Mouse (Mus musculus) kidney, adult 2 months (tissue): ENCODE measurements around the gene Klhl40. TPM values are rescaled to one million over a fixed set of nuclear protein-coding genes. Genes with fewer than 3 reads are reported as not detected.

Experiments used
- DNase-seq: peaks from one replicate; pipeline ENCODE4 v3.0.0; 2021
- H3K27ac ChIP-seq: fragments of 200-500 bp; 2 replicates; pipeline ENCODE4 v1.5.1; 2012; ENCODE audit warnings: low read depth, low read length, control low read depth, inconsistent platforms; ENCODE audit not compliant: insufficient read depth
- H3K27me3 ChIP-seq: fragments of 200-500 bp; replicated peaks from 2 replicates; pipeline ENCODE4 v1.6.1; 2012; ENCODE audit warnings: mild to moderate bottlenecking, moderate library complexity, low read length, inconsistent platforms; ENCODE audit not compliant: control insufficient read depth, insufficient read depth
- H3K36me3 ChIP-seq: fragments of 200-500 bp; 2 replicates; pipeline ENCODE4 v1.6.1; 2012; ENCODE audit warnings: mild to moderate bottlenecking, moderate library complexity, low read length, inconsistent platforms; ENCODE audit not compliant: control insufficient read depth, insufficient read depth
- H3K4me1 ChIP-seq: fragments of 200-500 bp; 2 replicates; pipeline ENCODE4 v1.6.1; 2011; ENCODE audit warnings: low read length; ENCODE audit not compliant: control insufficient read depth, insufficient read depth
- H3K4me3 ChIP-seq: fragments of 200-500 bp; 2 replicates; pipeline ENCODE4 v1.5.1; 2011; ENCODE audit warnings: mild to moderate bottlenecking, low read depth, low read length, control low read depth; ENCODE audit not compliant: insufficient read depth
- CTCF ChIP-seq: fragments of 200-500 bp; conservative IDR thresholded peaks from 2 replicates; pipeline ENCODE4 v1.5.1; 2011; ENCODE audit warnings: low read depth, mild to moderate bottlenecking, control low read depth, low read length, moderate library complexity, mixed read lengths; ENCODE audit not compliant: insufficient read depth, insufficient read length
- POLR2A ChIP-seq: fragments of 200-500 bp; IDR thresholded peaks from one replicate; pipeline ENCODE4 v1.6.1; 2011; ENCODE audit warnings: low read depth, low read length, control low read depth
- WGBS: fragments of 180-500 bp; shearing (Covaris S2); methylation state at CpG from one replicate; pipeline ENCODE4 v1.1.7; 2018; 5-methylcytosine and 5-hydroxymethylcytosine counted together
- polyA plus RNA-seq: library from polyadenylated mRNA; depleted of rRNA; stranded (reverse); fragments of >200 nt; gene quantifications from 2 replicates; pipeline ENCODE4 v1.2.3, GENCODE M21; 2012

Klhl40 gene
- polyA plus RNA-seq, 1 experiment: 1.6 TPM

GRCm38 (mm10) chr9:121762248-121762647 is 15.2 kb upstream of the Klhl40 start:
- Histone ChIP-seq H3K27me3 (no peaks in the 10 kb centered on the region), H3K4me1 (peaks cover 7% of the 10 kb centered on the region), H3K27ac (no peak overlapping the region), H3K36me3 (no peaks in the 10 kb centered on the region), H3K4me3 (no peak overlapping the region)
- DNase-seq: no peak
- TF ChIP-seq CTCF (no peak), POLR2A (no peak)
- 94% methylated on average over 10 of the region's 10 CpGs for WGBS

- TF ChIP-seq CTCF (no peak), POLR2A (no peak)
- 88% methylated on average over 25 of the region's 25 CpGs for WGBS
- Histone ChIP-seq H3K27me3 (no peaks in the 10 kb centered on the region), H3K36me3 (no peaks in the 10 kb centered on the region), H3K27ac (no peak overlapping the region), H3K4me3 (no peak overlapping the region), H3K4me1 (peaks cover 7% of the 10 kb centered on the region)
- DNase-seq: no peak
Observed at GRCm38 (mm10) chr9:121762761-121763160, 14.6 kb upstream of the Klhl40 start.

- 87% methylated on average over 19 of the region's 19 CpGs for WGBS
- DNase-seq: peak; percentile 16
- H3K27me3 ChIP-seq: no peaks in the 10 kb centered on the region
- H3K36me3 ChIP-seq: no peaks in the 10 kb centered on the region
- peaks cover 2% of the 10 kb centered on the region; the same call in 1 of the 2 replicates for H3K4me1 ChIP-seq
- no peak overlapping the region for H3K27ac ChIP-seq
- TF ChIP-seq POLR2A: no peak
- no peak for TF ChIP-seq CTCF
- H3K4me3 ChIP-seq: no peak overlapping the region
Observed at GRCm38 (mm10) chr9:121763716-121764115, 13.7 kb upstream of the Klhl40 start.

GRCm38 (mm10) chr9:121765166-121765855 is 12.1 kb upstream of the Klhl40 start:
- TF ChIP-seq CTCF: no peak
- TF ChIP-seq POLR2A: no peak
- Histone ChIP-seq H3K4me3 (no peak overlapping the region), H3K36me3 (no peaks in the 10 kb centered on the region), H3K27me3 (no peaks in the 10 kb centered on the region), H3K4me1 (no peaks in the 10 kb centered on the region), H3K27ac (no peak overlapping the region)
- DNase-seq: no peak
- WGBS: 84% methylated on average over 16 of the region's 16 CpGs

- no peak overlapping the region for H3K4me3 ChIP-seq
- DNase-seq: no peak
- H3K36me3 ChIP-seq: no peaks in the 10 kb centered on the region
- no peak overlapping the region for H3K27ac ChIP-seq
- H3K27me3 ChIP-seq: no peaks in the 10 kb centered on the region
- H3K4me1 ChIP-seq: no peaks in the 10 kb centered on the region
- TF ChIP-seq CTCF: no peak
- no peak for TF ChIP-seq POLR2A
- 43% methylated on average over 5 of the region's 5 CpGs for WGBS
Observed at GRCm38 (mm10) chr9:121772412-121772811, 5.0 kb upstream of the Klhl40 start.

- no peak for DNase-seq
- TF ChIP-seq CTCF (no peak), POLR2A (no peak)
Observed at GRCm38 (mm10) chr9:121775951-121776350, 1.5 kb upstream of the Klhl40 start.

GRCm38 (mm10) chr9:121776511-121776910 is 896 bp upstream of the Klhl40 start:
- no peak for DNase-seq
- Histone ChIP-seq H3K4me1 (no peaks in the 10 kb centered on the region), H3K36me3 (no peaks in the 10 kb centered on the region), H3K4me3 (no peak overlapping the region), H3K27ac (no peak overlapping the region), H3K27me3 (no peaks in the 10 kb centered on the region)
- WGBS: 79% methylated on average over 7 of the region's 7 CpGs
- no peak for TF ChIP-seq CTCF
- no peak for TF ChIP-seq POLR2A

More at GRCm38 (mm10) chr9:121775951-121776350, 1.5 kb upstream of the Klhl40 start:
- no peaks in the 10 kb centered on the region for H3K4me1 ChIP-seq
- no peaks in the 10 kb centered on the region for H3K27me3 ChIP-seq
- 87% methylated on average over 10 of the region's 10 CpGs for WGBS
- no peak overlapping the region for H3K4me3 ChIP-seq
- no peaks in the 10 kb centered on the region for H3K36me3 ChIP-seq
- no peak overlapping the region for H3K27ac ChIP-seq
